Mouse (Mus musculus): ENCODE data around the gene Olfr465-ps1.

Gene Olfr465-ps1

DNA sequence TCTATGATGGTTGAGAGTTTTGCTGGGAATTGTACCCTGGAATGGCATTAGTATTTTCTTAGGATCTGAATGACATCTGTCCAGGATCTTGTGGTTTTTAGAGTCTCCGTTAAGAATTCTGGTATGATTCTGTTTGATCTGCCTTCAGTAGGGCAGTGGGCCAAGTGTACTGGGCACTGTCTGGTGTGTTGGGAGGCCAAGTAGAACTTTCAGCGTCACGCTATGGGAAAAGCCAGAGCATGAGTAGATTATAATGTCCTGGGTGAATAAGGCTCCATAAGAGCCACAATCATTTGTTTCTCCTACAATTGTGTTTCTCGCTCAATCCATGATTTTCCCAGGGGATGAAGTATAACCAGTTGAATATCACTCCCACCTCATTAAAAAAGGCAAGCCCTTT, at the start of gene Olfr465-ps1:
TSS of gene Olfr465-ps1 (plus strand) at position 301 of the 400 bp plus-strand sequence.
- no peak for DNase-seq

DNA sequence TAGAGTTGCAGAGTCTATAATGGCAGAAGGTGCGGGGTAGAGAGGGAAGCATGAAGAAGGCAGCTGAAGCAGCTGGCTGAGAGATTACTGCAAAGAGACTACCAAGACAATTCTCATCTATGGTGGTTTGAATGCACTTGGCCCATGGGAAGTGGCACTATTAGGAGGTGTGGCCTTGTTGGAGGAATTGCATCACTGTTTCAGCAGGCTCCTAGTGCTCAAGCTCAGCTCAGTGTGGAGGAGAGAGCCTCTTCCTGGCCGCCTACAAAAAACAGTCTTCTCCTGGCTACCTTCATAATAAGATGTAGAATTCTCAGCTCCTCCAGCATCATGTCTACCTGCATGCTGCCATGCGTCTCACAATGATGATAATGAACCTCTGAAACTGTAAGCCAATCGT, 42.0 kb upstream of the Olfr465-ps1 start:
- no peak for DNase-seq

DNA sequence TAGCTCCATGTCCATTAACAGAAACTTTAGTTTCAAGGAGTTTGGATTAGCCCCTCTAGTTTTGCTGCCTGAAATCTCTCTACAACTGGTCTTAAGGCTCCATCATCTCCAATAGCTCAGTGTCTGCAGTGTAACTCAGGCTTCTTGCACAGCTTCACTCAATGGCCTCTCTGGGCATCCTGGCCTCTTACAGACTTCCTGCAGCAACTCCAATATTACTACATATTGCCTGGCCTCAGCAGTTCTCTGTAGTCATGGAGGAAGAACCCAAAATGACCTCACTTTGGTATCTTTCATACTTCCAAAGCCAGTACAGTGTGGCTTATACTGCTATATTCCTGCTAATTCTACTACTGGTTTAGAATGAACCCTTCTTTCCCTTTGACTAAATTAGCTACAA, 40.9 kb upstream of the Olfr465-ps1 start:
- no peak for DNase-seq

DNA sequence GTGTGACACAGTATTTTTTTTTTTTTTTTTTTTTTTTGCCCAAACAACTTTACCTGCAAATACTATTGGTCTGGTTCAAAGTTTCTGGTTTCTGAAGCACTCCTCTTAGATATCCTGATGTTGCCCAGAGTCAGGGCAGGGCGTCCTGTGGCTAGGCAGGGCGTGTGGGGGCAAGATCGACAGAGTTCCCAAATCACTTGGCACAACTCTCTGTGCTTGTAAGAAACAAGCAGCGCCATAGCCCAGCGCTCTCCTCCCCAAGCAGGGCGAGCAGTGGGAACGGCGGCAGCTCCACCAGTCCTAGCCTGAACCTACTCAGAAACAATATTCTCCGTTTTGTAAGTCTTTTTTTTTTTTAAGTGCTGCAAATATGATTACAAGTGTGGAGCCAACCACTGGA, 37.2 kb upstream of the Olfr465-ps1 start:
- no peak for DNase-seq

DNA sequence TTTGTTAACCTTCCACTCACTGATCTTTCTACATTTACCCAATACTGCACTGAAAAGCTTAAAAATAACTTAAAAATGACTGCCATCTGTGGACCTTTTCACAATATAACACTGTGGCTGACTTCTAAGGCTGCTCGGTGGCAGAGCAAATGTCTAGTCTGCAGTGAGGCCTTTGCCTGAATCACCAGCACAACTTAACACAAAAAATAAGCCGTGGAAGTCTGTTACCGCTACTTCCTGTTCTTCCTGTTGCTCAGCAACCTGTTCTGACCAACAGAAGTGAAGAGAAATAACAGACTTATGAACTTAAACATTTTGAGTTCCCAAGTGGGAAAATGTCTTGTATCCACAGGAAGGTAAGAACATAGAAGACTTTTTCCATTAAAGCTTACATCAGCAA, 36.7 kb upstream of the Olfr465-ps1 start:
- DNase-seq, result no peak

DNA sequence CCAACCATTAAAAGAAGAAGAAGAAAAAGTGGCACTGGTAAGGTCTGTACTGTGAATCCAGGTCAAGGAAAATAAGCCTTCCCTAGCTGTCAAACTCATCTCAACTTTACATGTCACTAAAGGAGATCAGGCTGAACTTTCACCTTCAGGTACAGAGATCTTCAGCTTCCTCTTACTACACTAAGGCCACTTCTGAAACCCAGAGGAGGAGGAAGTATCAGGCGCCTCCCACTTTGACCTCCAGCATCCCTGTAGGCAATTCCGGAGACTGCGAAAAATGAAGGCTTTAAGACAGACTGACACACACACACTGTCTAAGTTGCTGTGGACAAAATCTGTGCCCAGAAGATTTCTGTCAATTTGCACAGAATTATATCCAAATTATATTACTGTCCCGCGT, 25.9 kb upstream of the Olfr465-ps1 start:
- no peak for DNase-seq

DNA sequence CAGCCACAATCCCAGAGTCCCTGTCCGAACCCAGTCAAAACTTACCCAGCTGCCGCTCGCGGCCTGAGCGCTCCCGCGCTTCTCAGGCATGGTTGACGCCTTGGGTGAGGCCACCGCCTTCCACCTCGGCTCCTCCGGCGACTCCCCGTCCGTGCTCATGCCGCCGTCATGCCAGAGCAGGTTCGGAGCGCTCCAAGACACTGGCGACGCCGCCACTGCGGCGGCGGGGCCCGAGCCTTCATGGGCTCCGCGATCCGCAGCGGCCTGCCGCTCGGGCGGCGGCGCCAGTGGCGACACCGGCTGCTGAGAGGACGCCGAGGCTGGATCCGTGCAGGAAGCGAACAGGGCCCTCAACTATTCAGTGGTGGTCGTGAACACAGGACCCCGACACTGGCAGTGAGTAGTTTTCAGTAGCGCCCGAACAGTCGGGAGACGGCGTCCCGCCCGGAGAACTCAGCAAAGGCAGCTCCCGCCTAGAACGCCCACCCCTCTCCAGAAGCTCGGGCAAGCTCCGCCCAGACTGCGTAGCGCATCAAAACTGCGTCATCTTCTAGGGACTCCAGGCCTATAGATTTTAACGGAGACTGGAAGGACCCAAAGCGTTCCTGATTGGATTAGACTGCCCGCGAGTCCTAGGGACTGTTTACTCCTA, 25.3 kb upstream of the Olfr465-ps1 start, which contains the start of gene Mfsd14b:
TSS of gene Mfsd14b (minus strand) at position 517 of the 652 bp plus-strand sequence.
- DNase-seq, result peak; percentile 85 to 87

DNA sequence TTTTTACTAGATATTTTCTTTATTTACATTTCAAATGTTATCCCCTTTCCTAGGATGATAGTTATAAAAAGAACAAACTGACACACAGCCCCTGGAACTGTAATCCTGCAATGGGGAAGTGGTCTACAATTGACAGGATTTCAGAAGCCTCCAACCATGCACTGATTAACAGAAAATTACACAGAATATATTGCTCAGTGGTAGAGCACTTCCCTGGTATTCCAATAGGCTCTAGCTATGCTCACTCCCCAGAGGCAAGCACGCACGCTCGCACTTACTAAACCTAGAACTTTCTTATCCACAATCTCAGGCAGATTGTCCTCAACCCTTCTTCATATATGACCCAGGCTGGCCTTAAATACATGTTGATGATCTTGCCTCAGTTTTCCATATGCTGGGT, 24.6 kb upstream of the Olfr465-ps1 start:
- no peak for DNase-seq

DNA sequence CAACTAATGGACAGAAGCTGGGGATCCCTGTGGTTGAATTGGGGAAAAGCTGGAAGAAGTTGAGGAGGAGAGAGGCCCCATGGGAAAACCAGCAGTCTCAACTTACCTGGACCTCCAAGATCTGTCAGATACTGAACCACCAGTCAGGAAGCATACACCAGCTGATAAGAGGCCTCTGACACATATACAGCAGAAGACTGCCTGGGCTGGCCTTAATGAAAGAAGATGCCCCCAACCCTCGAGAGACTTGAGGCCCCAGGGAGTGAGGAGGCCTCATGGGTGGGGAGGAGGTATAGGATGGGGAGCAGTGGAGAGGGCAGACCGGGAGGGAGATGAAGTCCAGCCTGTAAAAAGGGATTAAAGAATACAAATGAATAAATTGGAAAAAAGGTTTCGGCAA, 16.9 kb upstream of the Olfr465-ps1 start:
- DNase-seq, result no peak

DNA sequence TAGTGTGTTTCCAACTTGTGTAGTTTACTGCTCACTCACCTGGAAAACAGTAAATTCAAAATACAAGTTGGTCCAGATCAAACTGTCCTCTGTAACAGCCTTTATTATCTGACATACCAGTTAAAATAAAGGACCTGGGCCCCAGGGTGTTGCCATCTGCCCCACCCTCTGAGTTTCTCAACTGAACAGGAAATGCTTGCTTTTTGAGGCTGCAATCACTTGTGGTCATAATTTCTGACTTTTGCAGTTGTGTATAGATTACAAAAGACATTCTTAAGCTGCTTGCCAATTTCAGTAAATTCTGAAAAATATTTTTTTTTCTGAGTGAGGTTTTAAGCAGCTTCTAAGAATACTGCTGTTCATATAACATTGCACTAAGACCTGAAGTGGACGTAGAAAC, 15.8 kb upstream of the Olfr465-ps1 start:
- DNase-seq, result no peak

DNA sequence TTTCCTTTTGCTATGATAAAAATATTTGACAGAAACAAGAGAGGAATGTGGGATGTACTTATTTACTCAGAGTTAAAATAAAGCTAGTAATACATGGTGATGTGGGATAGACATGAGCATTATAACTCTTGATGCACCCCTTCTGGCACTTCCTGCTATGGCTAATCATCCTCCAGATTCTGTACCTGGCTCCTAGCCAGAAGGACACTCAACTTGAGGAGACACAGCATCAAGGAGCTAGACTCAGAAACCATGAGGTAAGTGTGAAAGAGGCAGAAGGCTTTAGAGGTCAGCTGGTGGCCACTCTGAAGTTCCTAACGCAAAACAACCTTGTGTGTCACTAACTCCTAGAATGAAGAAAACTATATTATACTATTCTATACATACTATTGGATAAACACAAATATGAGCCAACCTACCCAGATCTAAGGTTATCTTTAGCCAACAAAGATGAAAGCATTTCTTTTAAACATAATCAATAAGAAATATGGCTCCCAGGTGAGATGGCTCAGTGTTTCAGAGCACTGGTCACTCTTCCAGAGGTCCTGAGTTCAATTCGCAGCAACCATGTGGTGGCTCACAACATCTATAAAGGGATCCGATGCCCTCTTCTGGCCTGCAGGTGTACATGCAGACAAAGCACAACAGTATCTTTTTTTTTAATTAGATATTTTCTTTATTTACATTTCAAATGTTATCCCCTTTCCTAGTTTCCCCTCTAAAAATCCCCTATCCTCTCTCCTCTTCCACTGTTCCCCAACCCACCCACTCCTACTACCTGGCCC, 10.6 kb upstream of the Olfr465-ps1 start:
- no peak for DNase-seq

DNA sequence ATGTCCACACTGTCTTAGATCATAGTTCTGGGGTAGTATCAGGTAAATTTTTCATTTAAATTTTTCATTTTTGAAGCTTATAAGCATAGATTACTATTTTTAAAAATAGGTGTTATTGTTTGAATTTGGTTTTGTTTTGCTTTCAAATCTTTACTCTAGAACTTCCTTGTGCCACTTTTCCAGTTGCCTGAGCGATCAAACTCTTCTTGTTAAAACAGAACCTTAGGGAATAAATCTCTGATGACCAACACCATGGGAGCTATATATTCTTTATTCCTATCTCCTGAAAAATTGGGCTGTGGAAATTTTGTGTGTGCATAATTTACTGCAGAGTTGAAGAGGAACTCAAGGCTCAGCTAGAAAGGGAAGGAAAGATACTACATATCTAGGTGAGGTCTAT, 12.1 kb downstream of the Olfr465-ps1 start, which contains the start of gene Olfr466:
TSS of gene Olfr466 (plus strand) at position 301 of the 400 bp plus-strand sequence.
- no peak for DNase-seq

DNA sequence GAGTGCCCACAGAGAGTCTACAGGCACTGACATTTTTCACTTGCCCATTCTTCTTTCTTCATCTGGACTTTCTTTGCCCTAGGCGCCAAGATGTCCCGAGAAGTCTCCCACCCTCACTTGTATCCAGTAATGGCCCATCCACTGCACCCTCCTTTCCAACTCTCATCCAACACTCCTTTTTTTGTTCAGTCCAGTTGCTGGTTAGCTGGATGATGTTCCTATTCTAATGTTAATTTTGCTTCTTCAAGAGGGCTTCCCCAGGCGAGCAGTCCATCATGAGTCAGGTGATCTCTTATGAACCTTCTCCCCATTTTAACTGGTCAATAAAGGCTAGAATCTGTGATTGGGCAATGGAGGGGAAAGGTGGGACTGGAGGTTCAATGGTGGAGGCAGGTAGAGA, 36.2 kb downstream of the Olfr465-ps1 start:
- no peak for DNase-seq

DNA sequence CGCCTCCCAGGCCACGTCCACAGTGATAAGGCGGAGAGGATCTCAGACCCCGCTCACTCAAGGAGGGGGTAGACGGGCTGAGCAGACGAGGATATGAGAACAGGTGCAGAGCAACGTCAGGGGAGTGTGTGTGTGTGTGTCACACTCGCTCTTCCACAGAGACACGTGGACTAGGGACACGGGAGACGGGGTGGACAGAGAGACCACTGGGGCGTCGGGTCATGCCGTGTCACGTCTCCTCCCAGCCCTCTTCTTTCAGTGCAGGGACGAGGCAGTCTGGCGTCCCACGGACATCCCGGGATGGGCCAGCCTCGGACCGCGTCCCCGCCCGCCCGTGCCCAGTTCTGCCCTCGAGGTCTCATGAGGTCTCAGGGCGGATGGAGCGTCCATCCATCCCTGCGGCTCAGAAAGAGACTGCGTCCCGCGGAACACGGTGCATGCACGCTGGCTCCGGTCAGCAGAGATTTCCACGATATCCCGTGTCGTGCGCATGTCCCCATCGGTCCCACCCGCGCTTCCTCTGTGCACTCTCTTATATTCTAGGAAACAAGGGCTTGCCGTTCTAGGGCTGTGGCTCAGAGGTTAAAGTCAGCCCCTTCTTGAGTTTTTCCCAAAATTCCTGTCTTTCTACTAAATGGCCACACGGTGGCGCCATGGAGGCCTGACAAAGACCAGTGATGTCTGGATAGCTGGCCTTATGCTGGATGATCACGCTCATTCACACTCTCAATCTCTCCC, 38.0 kb downstream of the Olfr465-ps1 start:
- DNase-seq, result peak; percentile 12 to 23

DNA sequence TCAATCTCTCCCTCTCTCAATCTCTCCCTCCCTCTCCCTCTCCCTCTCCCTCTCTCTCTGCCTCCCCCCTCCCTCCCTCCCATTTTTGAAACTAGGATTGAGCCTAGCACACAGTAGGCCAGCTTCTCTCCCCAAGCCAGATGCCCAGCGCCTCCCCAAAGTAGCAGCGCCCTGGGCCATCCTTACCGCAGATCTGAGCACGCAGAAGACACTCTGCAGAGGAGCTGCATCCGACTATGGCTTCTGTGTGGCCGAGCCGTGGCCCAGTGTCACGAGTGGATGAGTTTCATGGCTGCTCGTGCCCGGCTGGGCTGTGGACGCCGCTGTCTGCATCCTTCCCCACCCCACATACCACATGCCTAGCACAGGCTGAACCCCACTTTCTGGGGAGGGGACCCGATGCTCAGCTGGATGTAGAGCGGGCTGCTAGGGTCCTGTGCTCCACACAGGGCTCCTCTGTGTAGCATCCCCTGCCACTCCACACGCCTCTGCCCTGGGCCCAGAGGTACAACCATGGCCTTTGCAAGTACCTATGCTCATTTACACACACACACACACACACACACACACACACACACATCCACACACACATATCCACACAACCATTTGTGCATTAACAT, 38.7 kb downstream of the Olfr465-ps1 start:
- DNase-seq, result peak in 1 of 2 experiments; percentile 4

All from thymus, postnatal 36 days (tissue).